Mouse (Mus musculus): Measurements from ENCODE around the gene Pigu.

GRCm38 (mm10) chr2:155240915-155241314 lies 116.3 kb downstream of the Pigu start:
- no peak for TF ChIP-seq CTCF (IDR thresholded peaks at IDR 0.05; ENCODE audit: borderline replicate concordance, control insufficient read depth, extremely low read depth, insufficient read depth, low read length, poor library complexity)
- TF ChIP-seq POLR2A (IDR thresholded peaks at IDR 0.05; ENCODE audit: control insufficient read depth, extremely low read depth, insufficient read depth, low read length, poor library complexity), result no peak
